Mouse (Mus musculus): ENCODE data around the gene Gm17949.

The Gm17949 gene

GRCm38 (mm10) chr17:56990115-56990746, 21.0 kb upstream of the Gm17949 start, which contains the start of gene Clpp:
Gene Clpp (plus strand): TSS chr17:56990305.
- DNase-seq (ENCODE audit: low spot score), result peak; percentile 98

DNA sequence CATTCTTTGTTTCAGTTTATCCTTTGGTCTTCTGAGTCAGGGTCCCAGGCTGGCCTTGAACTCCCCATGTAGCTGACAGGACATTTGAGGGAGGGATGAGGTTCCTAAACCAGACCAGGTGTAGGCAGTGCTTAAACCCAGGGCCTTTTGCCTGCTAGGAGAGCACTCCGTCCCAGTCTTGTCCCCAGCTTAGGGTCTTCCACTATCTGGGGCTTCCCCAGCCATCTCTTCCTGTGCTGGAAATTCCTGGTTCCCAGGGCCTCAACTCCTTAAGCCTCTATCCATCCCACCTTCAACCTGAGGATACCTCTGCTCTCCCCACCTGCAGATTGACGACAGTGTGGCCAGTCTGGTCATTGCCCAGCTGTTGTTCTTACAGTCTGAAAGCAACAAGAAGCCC, 20.3 kb upstream of the Gm17949 start:
- DNase-seq (ENCODE audit: low spot score), result no peak

DNA sequence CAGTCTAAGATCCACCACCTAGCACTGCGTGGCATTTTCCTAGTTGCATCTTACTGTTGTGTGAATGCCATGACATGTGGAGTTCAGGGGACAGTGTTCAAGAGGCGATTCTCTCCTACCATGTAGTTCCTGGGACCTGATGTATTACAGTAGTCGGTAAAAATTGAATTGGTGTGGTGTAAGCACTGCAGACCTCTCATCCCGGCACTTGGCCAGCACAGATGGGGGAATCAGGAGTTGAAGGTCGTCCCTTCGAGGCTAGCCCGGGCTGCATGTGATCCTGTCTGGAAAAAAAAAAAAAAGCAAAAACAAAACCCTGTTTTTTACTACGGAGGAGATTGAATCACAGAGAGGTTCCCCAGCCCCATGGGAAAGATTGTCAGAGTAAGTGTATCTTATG, 16.2 kb upstream of the Gm17949 start:
- DNase-seq (ENCODE audit: low spot score), result no peak

DNA sequence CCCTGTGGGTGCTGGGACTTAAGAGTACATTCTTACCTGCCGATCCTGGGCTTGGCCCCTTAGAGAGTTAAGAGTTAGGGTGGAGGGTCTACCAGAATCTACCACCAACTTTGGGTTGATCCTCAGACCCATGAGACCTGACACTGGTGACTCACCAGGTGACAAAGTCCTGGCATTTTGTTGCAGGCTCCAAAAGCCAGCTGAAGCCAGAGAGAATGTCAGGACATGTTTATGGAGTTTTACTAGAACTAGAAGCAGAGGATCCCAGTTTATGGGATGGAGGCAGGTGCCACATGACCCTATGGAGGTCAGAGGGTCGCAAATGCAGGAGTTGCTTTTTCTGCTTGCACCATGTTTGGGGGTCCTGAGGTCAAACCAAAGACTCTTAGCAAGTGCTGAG, 14.8 kb upstream of the Gm17949 start:
- no peak for DNase-seq (ENCODE audit: low spot score)

DNA sequence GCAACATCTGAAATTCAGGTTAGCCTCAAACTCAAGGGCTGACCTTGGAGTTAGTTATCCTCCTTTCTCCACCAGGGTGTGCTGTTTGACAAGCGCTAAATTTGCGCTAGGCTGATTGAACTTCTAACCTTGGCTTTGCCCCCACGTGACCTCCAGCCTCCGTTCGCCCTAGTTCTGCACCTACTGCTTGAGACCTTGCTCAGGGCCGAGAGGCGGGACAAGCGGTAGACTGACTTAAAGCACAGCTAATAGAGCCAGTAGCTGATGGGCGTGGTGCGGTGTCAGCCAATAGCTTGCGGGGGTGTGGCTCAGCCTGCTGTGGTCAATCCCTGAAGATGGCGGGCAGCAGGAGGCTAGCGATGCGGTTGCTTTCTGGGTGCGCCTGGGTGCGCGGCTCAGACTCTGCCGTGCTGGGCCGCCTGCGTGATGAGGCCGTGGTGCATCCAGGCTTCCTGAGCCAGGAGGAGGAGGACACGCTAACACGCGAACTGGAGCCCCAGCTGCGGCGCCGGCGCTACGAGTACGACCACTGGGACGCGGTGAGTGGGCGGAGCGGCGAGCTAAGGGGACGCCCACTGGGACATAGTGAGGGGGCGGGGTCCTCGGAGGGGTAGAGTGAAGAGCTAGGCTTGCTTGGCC, 14.1 kb upstream of the Gm17949 start, which contains the start of gene Alkbh7:
Gene Alkbh7 (plus strand): TSS at position 311 of the 639 bp plus-strand sequence.
- DNase-seq (ENCODE audit: low spot score), result peak; percentile 98

DNA sequence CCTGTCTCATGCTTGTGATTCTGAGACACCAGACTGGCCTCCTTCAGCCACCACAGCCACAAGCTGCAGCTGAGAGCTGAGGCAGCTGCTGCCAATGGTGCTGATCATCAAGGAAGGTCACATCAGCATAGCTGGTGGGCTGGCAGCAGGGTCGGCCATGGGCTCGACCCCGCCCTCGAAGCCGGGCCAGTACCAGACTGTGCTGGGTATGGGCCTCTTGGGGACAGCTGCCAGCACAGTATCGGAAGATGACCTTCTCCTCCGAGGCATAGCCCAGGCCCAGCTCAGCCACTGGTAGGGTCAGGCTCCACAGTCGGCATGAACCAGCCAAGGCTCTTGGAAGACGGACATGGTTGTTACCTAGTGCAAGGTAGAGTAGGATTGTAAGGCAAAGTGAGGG, 11.9 kb upstream of the Gm17949 start:
- DNase-seq (ENCODE audit: low spot score), result no peak

DNA sequence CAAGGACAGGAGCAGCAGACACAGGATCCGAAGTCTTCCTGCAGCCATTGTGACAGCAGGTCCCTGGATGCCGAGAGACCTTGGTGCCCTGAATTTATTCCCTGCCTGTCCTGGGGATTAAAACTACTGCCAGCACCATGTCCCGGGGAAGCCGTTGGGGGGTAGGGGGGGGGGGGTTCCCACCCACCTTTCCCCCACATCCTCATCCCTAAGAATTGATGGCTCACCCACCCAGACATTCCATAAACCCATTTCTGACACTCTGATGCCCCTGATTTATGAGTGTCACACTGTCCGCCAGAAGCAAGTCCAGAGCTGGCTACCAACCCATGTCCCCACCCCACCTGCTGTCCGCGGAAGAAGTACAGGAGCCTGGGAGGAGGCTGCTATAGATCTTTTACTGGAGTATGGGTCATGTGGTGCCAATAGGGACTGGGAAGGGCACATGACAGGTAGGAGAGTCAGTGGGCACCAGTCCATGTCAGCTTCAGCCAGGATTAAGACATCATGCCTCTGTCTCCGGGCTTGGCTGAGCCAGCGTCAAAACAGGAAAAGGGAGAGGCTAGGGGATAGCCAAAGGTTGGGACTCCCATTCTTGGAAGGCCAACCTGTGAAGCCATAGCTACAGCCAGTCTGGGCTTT, 11.2 kb upstream of the Gm17949 start, which contains the start of gene Pspn:
Gene Pspn (minus strand): TSS at position 51 of the 642 bp plus-strand sequence.
- DNase-seq (ENCODE audit: low spot score), result no peak

DNA sequence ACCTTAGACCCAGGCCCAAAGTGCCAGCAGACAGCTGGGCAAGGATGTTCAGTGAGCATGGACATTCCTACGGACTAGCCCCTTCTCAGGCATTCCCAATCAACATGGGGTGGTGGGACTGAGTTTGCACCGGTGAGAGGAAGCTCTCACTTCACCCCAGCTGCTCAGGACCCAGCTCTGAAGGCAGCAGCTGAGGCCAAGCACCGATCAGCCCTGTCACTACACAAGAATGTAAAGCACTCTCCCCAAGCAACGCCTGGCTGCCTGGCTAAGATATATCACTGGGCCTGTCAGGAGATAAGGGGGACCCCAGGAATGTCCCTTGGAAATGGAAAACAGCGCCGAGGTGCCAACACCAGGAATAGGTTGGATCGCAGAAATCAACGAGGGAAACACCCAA, 10.0 kb upstream of the Gm17949 start:
- DNase-seq (ENCODE audit: low spot score), result no peak

- no peak for DNase-seq (ENCODE audit: low spot score)
These were observed 7.3 kb upstream of the Gm17949 start for GRCm38 (mm10) chr17:57003994-57004393.

- no peak for DNase-seq (ENCODE audit: low spot score)
These were observed 3.9 kb upstream of the Gm17949 start for GRCm38 (mm10) chr17:57007137-57007905.

DNA sequence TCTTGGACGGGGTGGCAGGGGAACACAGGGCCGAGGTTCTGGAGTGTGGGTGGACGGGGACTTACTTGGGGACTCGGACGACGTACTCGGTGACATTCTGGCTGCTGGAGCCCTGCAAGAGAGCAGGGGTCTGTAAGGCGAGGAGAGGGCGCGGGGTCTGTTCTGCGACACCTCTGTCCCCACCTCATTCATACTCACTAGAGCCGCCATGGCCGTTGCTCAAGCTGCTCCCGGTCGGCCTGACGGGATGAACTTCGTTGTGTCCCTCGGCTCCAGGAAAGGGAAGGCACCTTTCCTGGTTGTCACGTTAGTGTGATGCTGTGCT, 396 bp upstream of the Gm17949 start:
- DNase-seq (ENCODE audit: low spot score), result no peak

DNA sequence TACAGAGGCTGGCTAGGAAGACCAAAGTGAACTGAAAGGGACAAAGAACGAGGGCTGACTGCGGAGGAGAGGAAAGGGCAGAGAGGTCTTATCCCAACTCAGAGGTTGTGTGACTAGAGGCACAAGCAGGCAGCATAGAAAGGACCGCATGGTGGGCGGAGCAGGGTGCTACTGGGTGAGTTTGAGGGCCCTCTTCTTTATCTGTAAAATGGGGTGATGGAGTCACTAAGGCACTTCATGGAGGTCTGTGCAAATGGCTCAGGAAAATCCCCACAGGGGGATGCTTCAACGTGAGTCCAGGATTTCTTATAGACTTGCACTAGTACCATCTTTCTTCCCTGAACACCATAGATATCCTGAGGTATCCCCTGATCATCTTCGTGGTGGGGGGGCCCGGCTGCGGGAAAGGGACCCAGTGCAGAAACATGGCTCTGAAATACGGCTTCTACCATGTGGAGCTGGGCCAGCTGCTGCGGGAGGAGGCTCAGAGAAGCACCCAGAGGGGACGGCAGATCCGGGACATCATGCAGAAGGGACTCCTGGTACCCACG, 1.1 kb downstream of the Gm17949 start:
- DNase-seq (ENCODE audit: low spot score), result no peak

- no peak for DNase-seq (ENCODE audit: low spot score)
These were observed 8.4 kb downstream of the Gm17949 start for GRCm38 (mm10) chr17:57019693-57020092.

- no peak for DNase-seq (ENCODE audit: low spot score)
These were observed 9.7 kb downstream of the Gm17949 start for GRCm38 (mm10) chr17:57020960-57021359.

DNA sequence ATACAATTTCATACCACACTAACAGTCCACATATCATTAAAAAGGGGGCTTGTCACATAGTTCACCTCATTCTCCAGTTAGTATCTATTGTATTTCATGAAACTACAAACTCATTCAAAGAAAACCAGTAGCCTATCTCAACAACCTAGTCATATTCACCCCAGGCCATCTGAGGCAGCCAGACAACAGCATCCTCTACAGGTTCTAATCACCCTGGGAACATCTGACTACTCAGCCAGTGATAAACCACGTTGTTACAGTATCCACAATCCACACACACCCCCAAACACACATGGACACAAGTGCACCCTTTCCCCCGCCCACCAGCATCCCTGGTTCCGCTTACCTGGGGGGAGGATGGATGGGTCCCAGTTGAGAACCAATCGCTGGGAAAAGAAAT, 16.2 kb downstream of the Gm17949 start:
- no peak for DNase-seq (ENCODE audit: low spot score)

- no peak for DNase-seq (ENCODE audit: low spot score)
These were observed 18.4 kb downstream of the Gm17949 start for GRCm38 (mm10) chr17:57029691-57030090.

DNA sequence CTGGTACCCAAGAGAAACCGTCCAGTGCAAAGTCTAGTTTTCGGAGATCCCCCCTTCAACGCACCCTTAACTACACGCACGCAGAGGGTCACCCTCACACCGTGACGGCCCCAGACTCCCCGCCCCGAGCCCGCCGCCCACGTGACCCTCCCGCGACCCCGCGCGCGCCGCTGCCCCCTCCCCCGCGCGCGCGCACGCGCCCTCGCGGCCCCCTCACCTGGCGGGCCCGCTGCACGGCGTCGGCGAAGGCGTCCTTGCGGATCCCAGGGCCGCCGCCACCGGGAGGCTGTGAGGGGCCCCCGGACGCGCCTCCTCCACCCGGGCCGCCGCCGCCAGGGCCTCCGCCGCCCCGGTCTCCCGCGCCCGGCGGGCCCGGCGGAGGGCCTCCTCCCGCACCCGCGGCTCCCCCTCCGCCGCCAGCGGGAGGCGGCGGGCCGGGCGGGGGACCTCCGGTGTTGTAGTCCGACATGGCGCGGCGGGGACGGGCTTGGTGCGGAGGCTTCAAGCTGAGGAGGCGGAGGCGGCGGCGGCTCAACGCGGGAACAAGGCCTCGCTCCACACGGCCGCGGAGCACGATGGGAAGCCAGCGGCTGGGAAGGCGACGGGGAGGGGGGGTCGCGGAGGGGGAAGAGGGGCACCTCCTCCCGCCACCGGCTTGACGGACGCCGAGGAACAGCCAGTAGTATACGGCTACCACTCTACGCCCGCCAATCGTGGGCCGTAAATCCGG, 19.8 kb downstream of the Gm17949 start, which contains the start of gene Khsrp:
Gene Khsrp (minus strand): TSS at position 592 of the 730 bp plus-strand sequence.
- DNase-seq (ENCODE audit: low spot score), result peak; percentile 55

DNA sequence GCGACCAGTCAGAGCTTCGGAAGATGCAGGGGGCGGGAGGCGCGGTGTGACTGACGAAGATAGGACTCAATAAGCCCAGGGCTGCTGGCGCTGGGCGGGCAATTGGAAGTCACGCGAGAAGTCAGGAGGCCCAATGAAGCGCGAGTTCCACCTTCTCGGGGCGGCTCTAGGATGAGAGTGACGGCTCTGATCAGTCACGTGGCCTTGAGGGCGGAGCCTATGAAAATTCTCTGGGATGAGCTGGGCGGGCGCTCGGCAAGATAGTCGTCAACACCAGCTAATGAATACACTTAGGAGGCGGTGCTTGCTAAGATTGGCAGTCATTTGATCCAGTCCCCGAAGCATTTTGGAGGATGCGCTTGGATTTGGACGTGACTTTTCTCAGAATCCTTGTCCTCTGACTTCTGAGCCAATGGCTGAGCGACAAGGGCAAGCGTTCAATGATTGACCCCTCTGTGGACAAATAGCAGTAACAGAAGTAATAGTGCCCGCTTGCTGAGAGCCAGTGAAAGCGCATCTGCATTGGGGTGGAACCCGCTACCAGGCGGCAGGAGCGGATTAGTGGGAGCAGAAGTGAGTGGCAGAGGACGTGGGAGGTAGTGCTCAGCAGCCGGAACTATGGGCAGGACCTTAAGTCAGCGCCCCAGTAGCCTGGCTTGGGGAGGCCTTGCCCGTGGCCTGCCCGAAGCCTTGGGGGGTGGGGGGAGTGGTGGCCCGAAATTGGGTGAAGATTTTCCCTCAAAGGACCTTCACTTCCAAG, 20.6 kb downstream of the Gm17949 start:
- peak; percentile 100 for DNase-seq (ENCODE audit: low spot score)

GRCm38 (mm10) chr17:57032854-57033253, 21.6 kb downstream of the Gm17949 start:
- DNase-seq (ENCODE audit: low spot score), result no peak

- no peak for DNase-seq (ENCODE audit: low spot score)
These were observed 27.7 kb downstream of the Gm17949 start for GRCm38 (mm10) chr17:57038978-57039377.

DNA sequence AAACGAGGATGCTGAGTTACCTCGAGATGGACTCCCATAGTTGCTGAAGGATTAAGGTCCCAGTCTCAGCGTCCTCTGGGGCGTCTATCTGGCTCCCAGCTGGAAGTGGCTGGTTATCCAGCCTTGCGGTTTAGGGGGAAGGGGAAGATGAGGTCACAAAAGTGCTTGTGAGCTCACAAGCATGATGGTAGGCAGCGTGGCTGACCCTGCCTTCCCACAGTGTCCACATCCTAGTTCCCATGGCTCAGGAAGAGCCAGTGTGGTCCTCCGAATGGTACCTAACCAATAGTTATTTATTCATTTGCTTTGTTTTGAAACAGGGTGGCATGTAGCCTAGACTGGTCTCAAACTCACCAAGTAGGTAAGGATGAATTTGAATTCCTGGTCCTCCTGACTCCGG, 30.3 kb downstream of the Gm17949 start, which contains the start of gene Slc25a41:
Gene Slc25a41 (minus strand): TSS at position 101 of the 400 bp plus-strand sequence.
- DNase-seq (ENCODE audit: low spot score), result no peak
